ENCODE assay signal across 10 mouse cellular contexts in the genomic region with DNA sequence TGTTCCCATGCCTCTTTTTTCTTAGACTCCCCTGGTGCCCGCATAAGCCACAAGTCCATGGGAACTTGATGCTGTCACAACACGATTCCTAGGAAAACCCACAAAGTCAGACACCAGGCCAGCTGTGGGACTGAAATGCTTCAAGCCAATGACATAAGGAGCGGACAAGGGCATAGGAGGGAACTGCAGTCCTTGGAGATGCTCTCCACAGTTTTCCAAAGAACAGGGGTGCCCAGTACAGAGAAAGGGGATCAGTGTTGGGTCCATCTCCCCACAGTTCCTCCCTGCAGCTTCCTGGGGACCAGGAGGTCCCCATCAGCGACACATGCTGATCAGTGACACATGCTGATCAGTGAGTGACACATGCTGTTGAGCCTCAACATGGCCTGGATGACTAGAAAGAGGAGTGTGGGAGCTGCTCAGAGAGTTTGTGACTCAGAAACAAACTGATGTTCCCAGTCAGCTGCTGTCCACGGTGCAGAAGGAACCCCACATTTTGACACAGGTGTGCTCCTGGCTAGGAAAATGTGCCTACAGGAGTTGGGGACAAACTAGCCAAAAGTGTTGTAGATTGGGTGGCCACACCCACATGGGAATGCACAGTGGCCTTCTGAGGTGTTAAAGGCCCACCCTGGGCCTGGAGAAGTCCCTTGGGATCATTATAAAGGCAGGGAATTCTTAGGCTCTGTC. TPM values are rescaled to one million over a fixed set of nuclear protein-coding genes. Genes with fewer than 3 reads are reported as not detected.
A peak's percentile ranks its signal among the peaks of the same experiment; 100 is the strongest.
DNase-seq lines count a peak whose midpoint lies in the region; ATAC-seq and TF ChIP-seq lines count a peak whose summit lies in the region.
"Had no signal": no experiment of that assay in that cellular context is flagged by ENCODE, and none has a peak within 500 bp of the region (broad histone marks: within the 10 kb centered on the region; RNA-seq: fewer than 3 reads in every experiment).

No protein-coding gene starts in this region.

- no peaks in the 10 kb centered on the region for H3K27me3 ChIP-seq in heart, embryonic 13.5 days (replicated peaks)
- H3K27me3 ChIP-seq in embryonic facial prominence, embryonic 11.5 days (ENCODE audit: control insufficient read depth, insufficient read depth, low read length), result no peaks in the 10 kb centered on the region
- no peaks in the 10 kb centered on the region for H3K27me3 ChIP-seq in heart, postnatal 0 days (ENCODE audit: control insufficient read depth, insufficient read depth, low read length)
- H3K27me3 ChIP-seq in midbrain, embryonic 14.5 days (ENCODE audit: control insufficient read depth, insufficient read depth, low read length), result no peaks in the 10 kb centered on the region
- H3K27me3 ChIP-seq: neural tube, embryonic 12.5 days had no signal

- peaks cover 34% of the 10 kb centered on the region for H3K4me1 ChIP-seq in heart, embryonic 13.5 days
- peaks cover 5% of the 10 kb centered on the region for H3K4me1 ChIP-seq in embryonic facial prominence, embryonic 11.5 days (ENCODE audit: control insufficient read depth, insufficient read depth, low read length)
- peaks cover 20% of the 10 kb centered on the region for H3K4me1 ChIP-seq in heart, postnatal 0 days (ENCODE audit: control insufficient read depth, insufficient read depth)
- peaks cover 23% of the 10 kb centered on the region for H3K4me1 ChIP-seq in midbrain, embryonic 14.5 days (ENCODE audit: control insufficient read depth, insufficient read depth, low read length)

- WGBS in heart, embryonic 13.5 days, result 68% methylated on average over 5 of the region's 5 CpGs
- 66% methylated on average over 5 of the region's 5 CpGs for WGBS in embryonic facial prominence, embryonic 11.5 days
- WGBS in heart, postnatal 0 days, result 73% methylated on average over 5 of the region's 5 CpGs
- WGBS in midbrain, embryonic 14.5 days, result 91% methylated on average over 5 of the region's 5 CpGs

- H3K36me3 ChIP-seq in heart, embryonic 13.5 days, result peaks cover 23% of the 10 kb centered on the region
- no peaks in the 10 kb centered on the region for H3K36me3 ChIP-seq in embryonic facial prominence, embryonic 11.5 days (replicated peaks; ENCODE audit: control insufficient read depth, insufficient read depth, low read depth, low read length)
- peaks cover 19% of the 10 kb centered on the region for H3K36me3 ChIP-seq in heart, postnatal 0 days (replicated peaks; ENCODE audit: control insufficient read depth, insufficient read depth, low read length)
- 0 out of 2 replicates have a peak, but pooled peaks cover 2% of the 10 kb centered on the region for H3K36me3 ChIP-seq in midbrain, embryonic 14.5 days (ENCODE audit: control insufficient read depth, insufficient read depth, low read length)
- H3K36me3 ChIP-seq: G1E; neural tube, embryonic 12.5 days had no signal

- peak overlapping the region; percentile 71 for H3K27ac ChIP-seq in heart, embryonic 13.5 days (replicated peaks)
- H3K27ac ChIP-seq in embryonic facial prominence, embryonic 11.5 days (replicated peaks; ENCODE audit: low read depth, low read length), result peak overlapping the region; percentile 58
- peak overlapping the region; percentile 66 for H3K27ac ChIP-seq in heart, postnatal 0 days (ENCODE audit: low read depth)
- 0 out of 2 replicates have a peak overlapping the region, but pooled peaks have one; percentile 77 for H3K27ac ChIP-seq in midbrain, embryonic 14.5 days (replicated peaks; ENCODE audit: low read depth, low read length)

- no peak for TF ChIP-seq CTCF in heart, postnatal 0 days (IDR thresholded peaks at IDR 0.05; ENCODE audit: low read depth)

- no peak overlapping the region for H3K4me2 ChIP-seq in heart, embryonic 13.5 days
- no peak overlapping the region for H3K4me2 ChIP-seq in embryonic facial prominence, embryonic 11.5 days (ENCODE audit: low read depth, low read length)
- H3K4me2 ChIP-seq in heart, postnatal 0 days (ENCODE audit: low read depth, low read length), result no peak overlapping the region
- no peak overlapping the region for H3K4me2 ChIP-seq in midbrain, embryonic 14.5 days (ENCODE audit: low read length)
- H3K4me2 ChIP-seq: neural tube, embryonic 12.5 days had no signal

- no peak for ATAC-seq in heart, embryonic 13.5 days (ENCODE audit: extremely low read depth, insufficient number of reproducible peaks, low FRiP score, low TSS enrichment)
- no peak for ATAC-seq in embryonic facial prominence, embryonic 11.5 days (replicated peaks; ENCODE audit: insufficient number of reproducible peaks, low FRiP score, low TSS enrichment, low read depth)
- no peak for ATAC-seq in heart, postnatal 0 days (ENCODE audit: insufficient read depth, low read depth)
- no peak for ATAC-seq in midbrain, embryonic 14.5 days (ENCODE audit: low FRiP score, low TSS enrichment)

- H3K4me3 ChIP-seq in heart, embryonic 13.5 days, result no peak overlapping the region
- H3K4me3 ChIP-seq in embryonic facial prominence, embryonic 11.5 days (ENCODE audit: low read depth, low read length), result no peak overlapping the region
- H3K4me3 ChIP-seq in heart, postnatal 0 days (ENCODE audit: low read depth, low read length), result no peak overlapping the region
- no peak overlapping the region for H3K4me3 ChIP-seq in midbrain, embryonic 14.5 days (replicated peaks; ENCODE audit: low read depth, low read length)
- H3K4me3 ChIP-seq: neural tube, embryonic 12.5 days had no signal

- DNase-seq in heart, postnatal 36 days, result no peak
- no peak for DNase-seq in embryonic facial prominence, embryonic 11.5 days (ENCODE audit: low spot score)
- DNase-seq in heart, postnatal 0 days (ENCODE audit: low spot score), result no peak
- no peak for DNase-seq in midbrain, embryonic 14.5 days
- no peak for DNase-seq in left cerebral cortex, adult 9 months (ENCODE audit: low spot score in 2 of 2)
- no peak for DNase-seq in natural killer cell, adult 2 months (ENCODE audit: low spot score in 2 of 2)
- no peak for DNase-seq in left cerebral cortex, postnatal 10 days (ENCODE audit: extremely low spot score in 1 of 2, low spot score in 2 of 2)

- intact Hi-C loops in heart, postnatal 36 days (cut with DNase I), result loop anchor here (2.0 kb wide), 1 partner anchor 51 kb away; a partner anchor contains a TSS
- intact Hi-C loops in left cerebral cortex, postnatal 10 days (cut with DNase I), result loop anchor here (5.0 kb wide), 1 partner anchor 47 kb away; no protein-coding TSS in a partner anchor

- no peak overlapping the region for H3K9ac ChIP-seq in heart, embryonic 13.5 days
- no peak overlapping the region for H3K9ac ChIP-seq in embryonic facial prominence, embryonic 11.5 days (replicated peaks; ENCODE audit: low read length)
- no peak overlapping the region for H3K9ac ChIP-seq in heart, postnatal 0 days (replicated peaks; ENCODE audit: low read depth, low read length)
- H3K9ac ChIP-seq in midbrain, embryonic 14.5 days (replicated peaks; ENCODE audit: low read length), result no peak overlapping the region
- H3K9ac ChIP-seq: neural tube, embryonic 12.5 days had no signal

- TF ChIP-seq EP300 in heart, postnatal 0 days (IDR thresholded peaks at IDR 0.05; ENCODE audit: low read depth), result no peak

- H3K9me3 ChIP-seq in heart, embryonic 13.5 days, result no peaks in the 10 kb centered on the region
- no peaks in the 10 kb centered on the region for H3K9me3 ChIP-seq in embryonic facial prominence, embryonic 11.5 days (replicated peaks; ENCODE audit: control insufficient read depth, low read length)
- no peaks in the 10 kb centered on the region for H3K9me3 ChIP-seq in heart, postnatal 0 days (replicated peaks; ENCODE audit: control insufficient read depth, low read length)
- H3K9me3 ChIP-seq in midbrain, embryonic 14.5 days (ENCODE audit: control insufficient read depth, low read length), result no peaks in the 10 kb centered on the region
- H3K9me3 ChIP-seq: G1E; neural tube, embryonic 12.5 days had no signal

RNA-seq across cellular contexts. Expression of a gene that starts 52.0 kb away (rescaled TPM):
- 23.4 and 24.4 TPM in 2 replicates for polyA plus RNA-seq in heart, embryonic 13.5 days (2015; fragmentation: Nextera tagmentation; extraction: Ambion mirVana)
- 10 to 100 TPM; 18.0 to 21.1 TPM for total RNA-seq in heart, postnatal 36 days (2021)
- polyA plus RNA-seq in embryonic facial prominence, embryonic 11.5 days (2014; fragmentation: Nextera tagmentation; extraction: Ambion mirVana), result 20.7 and 21.8 TPM in 2 replicates
- total RNA-seq in heart, postnatal 0 days (2014; rRNA removed; ENCODE audit: low replicate concordance), result 27.7 and 29.9 TPM in 2 replicates
- 11.8 and 13.2 TPM in 2 replicates for polyA plus RNA-seq in heart, postnatal 0 days (2015; fragmentation: Nextera tagmentation; extraction: Ambion mirVana)
- polyA plus RNA-seq in midbrain, embryonic 14.5 days (2014; fragmentation: Nextera tagmentation; extraction: Ambion mirVana), result 18.4 and 26.0 TPM in 2 replicates
- 10 to 100 TPM; 55.6 to 56.9 TPM for total RNA-seq in left cerebral cortex, postnatal 10 days (2021)
